Mouse (Mus musculus) neural tube, embryonic 11.5 days (tissue): ENCODE data around the gene Rfx8. TPM values are rescaled to one million over a fixed set of nuclear protein-coding genes. Genes with fewer than 3 reads are reported as not detected.
A peak's percentile ranks its signal among the peaks of the same experiment; 100 is the strongest.

Experiments
- ATAC-seq: fragments of 200-750 bp; cut with Nextera tagmentation; 2 replicates; pipeline ENCODE4 v1.8.0; 2017; ENCODE audit warnings: moderate number of reproducible peaks, mild to moderate bottlenecking, moderate TSS enrichment, moderate library complexity; ENCODE audit not compliant: insufficient read depth, low FRiP score, low TSS enrichment
- DNase-seq: peaks from one replicate; pipeline ENCODE4 v3.0.0-alpha.2; 2015; ENCODE audit warnings: low spot score
- H3K27ac ChIP-seq: fragments of 300-500 bp; sonication (generic); 2 replicates; pipeline ENCODE4 v1.5.1; 2014; ENCODE audit warnings: low read depth, mild to moderate bottlenecking, low read length
- H3K27me3 ChIP-seq: fragments of 300-500 bp; sonication (generic); 2 replicates; pipeline ENCODE4 v1.6.1; 2014; ENCODE audit warnings: mild to moderate bottlenecking, low read length, mixed read lengths; ENCODE audit not compliant: control insufficient read depth, insufficient read depth
- H3K36me3 ChIP-seq: fragments of 300-500 bp; sonication (generic); 2 replicates; pipeline ENCODE4 v1.6.1; 2014; ENCODE audit warnings: mild to moderate bottlenecking, low read length, moderate library complexity, mixed read lengths; ENCODE audit not compliant: control insufficient read depth, insufficient read depth
- H3K4me1 ChIP-seq: fragments of 300-500 bp; sonication (generic); 2 replicates; pipeline ENCODE4 v1.6.1; 2014; ENCODE audit warnings: low read length, mixed read lengths; ENCODE audit not compliant: control insufficient read depth, insufficient read depth
- H3K4me2 ChIP-seq: fragments of 300-500 bp; sonication (generic); 2 replicates; pipeline ENCODE4 v1.6.1; 2014; ENCODE audit warnings: low read depth, mild to moderate bottlenecking, moderate library complexity
- H3K4me3 ChIP-seq: fragments of 300-500 bp; sonication (generic); 2 replicates; pipeline ENCODE4 v1.5.1; 2014; ENCODE audit warnings: low read depth, low read length
- H3K9ac ChIP-seq: fragments of 300-500 bp; sonication (generic); 2 replicates; pipeline ENCODE4 v1.6.1; 2014; ENCODE audit warnings: mild to moderate bottlenecking, low read length
- H3K9me3 ChIP-seq: fragments of 300-500 bp; sonication (generic); 2 replicates; pipeline ENCODE4 v1.6.1; 2016; ENCODE audit warnings: low read length; ENCODE audit not compliant: control insufficient read depth
- WGBS: fragments of 180-500 bp; shearing (Covaris S2); extraction: QIAGEN DNeasy Blood & Tissue Kit; methylation state at CpG from one replicate; pipeline ENCODE4 v1.1.7; 2014; 5-methylcytosine and 5-hydroxymethylcytosine counted together
- polyA plus RNA-seq: library from polyadenylated mRNA; unstranded; fragments of >200 nt; fragmentation: Nextera tagmentation; extraction: Ambion mirVana; gene quantifications from 2 replicates; pipeline ENCODE4 v1.2.1, GENCODE M21; 2014

Rfx8 gene
- polyA plus RNA-seq, 1 experiment from 2014 or later: 0.15 TPM

- Histone ChIP-seq H3K9me3 (no peaks in the 10 kb centered on the region), H3K27ac (no peak overlapping the region), H3K4me1 (no peaks in the 10 kb centered on the region), H3K4me2 (no peak overlapping the region), H3K4me3 (no peak overlapping the region), H3K9ac (no peak overlapping the region), H3K27me3 (no peaks in the 10 kb centered on the region), H3K36me3 (no peaks in the 10 kb centered on the region)
- ATAC-seq: no peak
- WGBS: 91% methylated on average over 7 of the region's 7 CpGs
- no peak for DNase-seq
Observed at GRCm38 (mm10) chr1:39712261-39712660, 8.5 kb downstream of the Rfx8 start.

GRCm38 (mm10) chr1:39710604-39711003 is 10.2 kb downstream of the Rfx8 start:
- no peak overlapping the region for H3K27ac ChIP-seq
- H3K27me3 ChIP-seq: no peaks in the 10 kb centered on the region
- DNase-seq: no peak
- H3K4me2 ChIP-seq: no peak overlapping the region
- no peak overlapping the region for H3K9ac ChIP-seq
- ATAC-seq: no peak
- no peaks in the 10 kb centered on the region for H3K36me3 ChIP-seq
- 76% methylated on average over 4 of the region's 4 CpGs for WGBS
- H3K4me3 ChIP-seq: no peak overlapping the region
- no peaks in the 10 kb centered on the region for H3K9me3 ChIP-seq
- H3K4me1 ChIP-seq: no peaks in the 10 kb centered on the region

GRCm38 (mm10) chr1:39710016-39710415 is 10.8 kb downstream of the Rfx8 start:
- H3K36me3 ChIP-seq: no peaks in the 10 kb centered on the region
- WGBS: 94% methylated on average over 5 of the region's 5 CpGs
- DNase-seq: no peak
- H3K27me3 ChIP-seq: no peaks in the 10 kb centered on the region
- H3K9ac ChIP-seq: no peak overlapping the region
- H3K4me3 ChIP-seq: no peak overlapping the region
- ATAC-seq: no peak
- H3K4me1 ChIP-seq: no peaks in the 10 kb centered on the region
- H3K27ac ChIP-seq: no peak overlapping the region
- H3K9me3 ChIP-seq: no peaks in the 10 kb centered on the region
- no peak overlapping the region for H3K4me2 ChIP-seq

GRCm38 (mm10) chr1:39708778-39709177 is 12.0 kb downstream of the Rfx8 start:
- WGBS: 83% methylated on average over 5 of the region's 5 CpGs
- no peak for ATAC-seq
- no peak overlapping the region for H3K4me2 ChIP-seq

GRCm38 (mm10) chr1:39702216-39703046 is 18.4 kb downstream of the Rfx8 start:
- Histone ChIP-seq H3K4me2 (no peak overlapping the region), H3K4me3 (no peak overlapping the region), H3K4me1 (peaks cover 19% of the 10 kb centered on the region), H3K27ac (no peak overlapping the region), H3K36me3 (no peaks in the 10 kb centered on the region), H3K27me3 (no peaks in the 10 kb centered on the region), H3K9me3 (no peaks in the 10 kb centered on the region), H3K9ac (0 out of 2 replicates have a peak overlapping the region, but pooled peaks have one; percentile 28)
- no peak for ATAC-seq
- 18% methylated on average over 18 of the region's 18 CpGs for WGBS
- peak; percentile 35 for DNase-seq

More at GRCm38 (mm10) chr1:39708778-39709177, 12.0 kb downstream of the Rfx8 start:
- Histone ChIP-seq H3K9me3 (no peaks in the 10 kb centered on the region), H3K36me3 (no peaks in the 10 kb centered on the region), H3K27ac (no peak overlapping the region), H3K9ac (no peak overlapping the region), H3K27me3 (no peaks in the 10 kb centered on the region), H3K4me3 (no peak overlapping the region), H3K4me1 (no peaks in the 10 kb centered on the region)
- no peak for DNase-seq

GRCm38 (mm10) chr1:39701274-39701602 is 19.6 kb downstream of the Rfx8 start:
- 4% methylated on average over 9 of the region's 9 CpGs for WGBS

GRCm38 (mm10) chr1:39700599-39701273 is 20.1 kb downstream of the Rfx8 start:
- Histone ChIP-seq H3K4me3 (no peak overlapping the region), H3K36me3 (no peaks in the 10 kb centered on the region), H3K9me3 (no peaks in the 10 kb centered on the region), H3K4me2 (no peak overlapping the region), H3K27me3 (no peaks in the 10 kb centered on the region), H3K4me1 (peaks cover 19% of the 10 kb centered on the region), H3K9ac (no peak overlapping the region), H3K27ac (no peak overlapping the region)
- DNase-seq (no peak), ATAC-seq (0 out of 2 replicates have a peak, but pooled peaks have one; percentile 42)
- WGBS: 11% methylated on average over 7 of the region's 7 CpGs

More at GRCm38 (mm10) chr1:39701274-39701602, 19.6 kb downstream of the Rfx8 start:
- Histone ChIP-seq H3K4me2 (no peak overlapping the region), H3K4me1 (peaks cover 19% of the 10 kb centered on the region), H3K27me3 (no peaks in the 10 kb centered on the region), H3K9me3 (no peaks in the 10 kb centered on the region), H3K36me3 (no peaks in the 10 kb centered on the region), H3K4me3 (no peak overlapping the region), H3K9ac (0 out of 2 replicates have a peak overlapping the region, but pooled peaks have one; percentile 1), H3K27ac (no peak overlapping the region)
- DNase-seq (peak; percentile 63), ATAC-seq (peak; percentile 63; the same call in 1 of the 2 replicates)

- Histone ChIP-seq H3K27ac (no peak overlapping the region), H3K4me1 (peaks cover 19% of the 10 kb centered on the region)
- DNase-seq: no peak
Observed at GRCm38 (mm10) chr1:39698456-39698855, 22.3 kb downstream of the Rfx8 start.

More at GRCm38 (mm10) chr1:39698456-39698855, 22.3 kb downstream of the Rfx8 start:
- no peaks in the 10 kb centered on the region for H3K36me3 ChIP-seq
- no peaks in the 10 kb centered on the region for H3K27me3 ChIP-seq
- 23% methylated on average over 6 of the region's 6 CpGs for WGBS
- no peak for ATAC-seq
- H3K4me3 ChIP-seq: no peak overlapping the region
- no peak overlapping the region for H3K9ac ChIP-seq
- no peaks in the 10 kb centered on the region for H3K9me3 ChIP-seq
- H3K4me2 ChIP-seq: no peak overlapping the region
